Mouse (Mus musculus) ES-E14 (cell line): Measurements from ENCODE around the gene Retsat.

Experiments used
- CHD2 ChIP-seq: IDR thresholded peaks from 2 replicates; pipeline ENCODE4 v1.6.1; 2014; ENCODE audit warnings: mild to moderate bottlenecking, low read depth, low read length, inconsistent platforms
- HCFC1 ChIP-seq: IDR thresholded peaks from 2 replicates; pipeline ENCODE4 v1.6.1; 2012; ENCODE audit warnings: low read length, inconsistent platforms, borderline replicate concordance; ENCODE audit not compliant: insufficient read depth
- ZC3H11A ChIP-seq: IDR thresholded peaks from 2 replicates; pipeline ENCODE4 v1.6.1; 2012; ENCODE audit warnings: low read depth, mild to moderate bottlenecking, inconsistent platforms, low read length, borderline replicate concordance

- TF ChIP-seq CHD2 (no peak), HCFC1 (no peak), ZC3H11A (no peak)
Measured at GRCm38 (mm10) chr6:72644576-72644975, 46.3 kb downstream of the Retsat start.
